Mouse (Mus musculus): ENCODE measurements around the gene Ppcs.

GRCm38 (mm10) chr4:119437936-119438335, 15.7 kb upstream of the Ppcs start:
- TF ChIP-seq CTCF (IDR thresholded peaks at IDR 0.05; ENCODE audit: control insufficient read depth, insufficient read depth, insufficient replicate concordance, low read depth, low read length) (no peak), POLR2A (IDR thresholded peaks at IDR 0.05; ENCODE audit: control insufficient read depth, low read depth, low read length) (no peak)
